Mouse (Mus musculus) thymus, adult 2 months (tissue): Measurements from ENCODE around the gene Gm20388.

Experiments
- CTCF ChIP-seq: fragments of 200-500 bp; IDR thresholded peaks from 2 replicates; pipeline ENCODE4 v1.5.1; 2012; ENCODE audit warnings: mild to moderate bottlenecking, control low read depth, low read length, moderate library complexity, borderline replicate concordance; ENCODE audit not compliant: control insufficient read depth, poor library complexity, insufficient read depth; ENCODE audit errors: extremely low read depth
- POLR2A ChIP-seq: fragments of 200-500 bp; IDR thresholded peaks from 2 replicates; pipeline ENCODE4 v1.6.1; 2012; ENCODE audit warnings: mild to moderate bottlenecking, low read length, control low read depth, moderate library complexity; ENCODE audit not compliant: control insufficient read depth, poor library complexity, insufficient read depth; ENCODE audit errors: extremely low read depth

- TF ChIP-seq CTCF = no peak
- no peak for TF ChIP-seq POLR2A
These were observed 505.5 kb downstream of the Gm20388 start for GRCm38 (mm10) chr8:120416173-120416521.
